Mouse (Mus musculus) CH12.LX (cell line): Measurements from ENCODE around the gene Themis.

Experiments used
- E2F4 ChIP-seq: IDR thresholded peaks from 2 replicates; pipeline ENCODE4 v1.6.1; 2011; ENCODE audit warnings: low read depth, low read length, improper control_type of control experiment; ENCODE audit not compliant: insufficient replicate concordance
- ETS1 ChIP-seq: conservative IDR thresholded peaks from 2 replicates; pipeline ENCODE4 v1.6.1; 2012; ENCODE audit warnings: low read depth, mild to moderate bottlenecking, inconsistent platforms, low read length, improper control_type of control experiment, moderate library complexity
- GABPA ChIP-seq: IDR thresholded peaks from 2 replicates; pipeline ENCODE4 v1.6.1; 2012; ENCODE audit warnings: low read depth, low read length, improper control_type of control experiment, inconsistent platforms; ENCODE audit not compliant: insufficient replicate concordance
- HCFC1 ChIP-seq: IDR thresholded peaks from 2 replicates; pipeline ENCODE4 v1.6.1; 2012; ENCODE audit warnings: low read depth, mild to moderate bottlenecking, inconsistent platforms, low read length, improper control_type of control experiment
- MYC ChIP-seq: IDR thresholded peaks from 2 replicates; pipeline ENCODE4 v1.6.1; 2011; ENCODE audit warnings: low read depth, mild to moderate bottlenecking, improper control_type of control experiment, low read length
- NELFE ChIP-seq: IDR thresholded peaks from 2 replicates; pipeline ENCODE4 v1.6.1; 2011; ENCODE audit warnings: low read depth, low read length, improper control_type of control experiment
- POLR2A ChIP-seq: IDR thresholded peaks from 2 replicates; pipeline ENCODE4 v1.6.1; 2011; ENCODE audit warnings: low read depth, mild to moderate bottlenecking, improper control_type of control experiment, low read length
- TBP ChIP-seq: conservative IDR thresholded peaks from 2 replicates; pipeline ENCODE4 v1.6.1; 2011; ENCODE audit warnings: low read depth, low read length, improper control_type of control experiment
- UBTF ChIP-seq: IDR thresholded peaks from 2 replicates; pipeline ENCODE4 v1.6.1; 2012; ENCODE audit warnings: low read depth, mild to moderate bottlenecking, inconsistent platforms, low read length, improper control_type of control experiment, moderate library complexity

DNA sequence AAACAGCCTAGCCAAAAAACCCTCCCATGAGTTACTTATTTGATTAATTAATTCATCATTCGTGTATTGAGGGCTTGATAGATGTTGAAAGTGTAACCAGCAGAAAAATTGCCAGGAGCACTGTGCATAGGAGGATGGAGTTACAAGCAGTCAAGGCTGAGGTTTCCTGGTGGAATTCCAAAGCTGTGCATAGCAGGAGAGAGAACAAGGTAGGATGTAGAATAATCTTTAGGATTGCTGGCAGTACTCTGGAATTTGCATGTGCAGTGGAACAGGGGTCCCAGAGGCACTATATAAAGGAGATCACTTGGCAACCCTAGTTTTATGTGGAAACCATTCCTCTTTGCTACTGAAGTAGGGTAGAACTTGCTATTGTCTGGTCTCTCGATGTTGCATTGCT lies 174.4 kb downstream of the Themis start:
- TF ChIP-seq ETS1: no peak
- TF ChIP-seq E2F4: no peak
- no peak for TF ChIP-seq POLR2A
- TF ChIP-seq GABPA: no peak
- no peak for TF ChIP-seq TBP
- TF ChIP-seq NELFE: no peak
- no peak for TF ChIP-seq HCFC1
- no peak for TF ChIP-seq MYC
- no peak for TF ChIP-seq UBTF
